In the genomic region with DNA sequence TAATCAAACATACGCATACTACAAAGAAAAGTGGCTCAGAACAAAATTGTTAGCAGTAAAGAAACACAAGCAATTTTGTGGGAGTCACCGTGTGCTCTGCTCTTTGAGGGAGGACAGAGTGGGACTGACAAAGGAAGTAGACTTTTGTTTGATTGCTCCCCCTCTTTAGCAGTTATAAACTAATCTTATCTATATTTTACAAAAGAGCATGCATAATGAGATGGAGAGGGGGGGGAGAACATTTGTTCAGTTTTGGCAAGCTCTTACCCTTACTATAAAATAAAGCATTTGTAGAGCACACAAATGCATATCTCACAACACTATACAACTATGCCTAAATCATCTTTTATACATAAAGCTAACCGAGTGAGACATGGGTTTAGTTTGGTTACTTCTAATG, we compare ENCODE assay signal across 31 mouse cellular contexts.
"Had no signal": no experiment of that assay in that cellular context is flagged by ENCODE, and none has a peak within 500 bp of the region (broad histone marks: within the 10 kb centered on the region; RNA-seq: fewer than 3 reads in every experiment).

No protein-coding gene starts in this region.

- H3K4me1 ChIP-seq: heart, embryonic 10.5 days; heart, embryonic 12.5 days; heart, embryonic 13.5 days; heart, embryonic 15.5 days; hindbrain, embryonic 10.5 days; hindbrain, embryonic 12.5 days; hindbrain, embryonic 13.5 days; hindbrain, embryonic 15.5 days; intestine, embryonic 15.5 days; kidney, embryonic 15.5 days had no signal

- H3K36me3 ChIP-seq: heart, embryonic 10.5 days; heart, embryonic 12.5 days; heart, embryonic 13.5 days; heart, embryonic 15.5 days; hindbrain, embryonic 10.5 days; hindbrain, embryonic 12.5 days; hindbrain, embryonic 13.5 days; hindbrain, embryonic 15.5 days; intestine, embryonic 15.5 days; kidney, embryonic 15.5 days had no signal

- H3K27me3 ChIP-seq: heart, embryonic 12.5 days; heart, embryonic 13.5 days; heart, embryonic 15.5 days; hindbrain, embryonic 12.5 days; hindbrain, embryonic 13.5 days; hindbrain, embryonic 15.5 days; intestine, embryonic 15.5 days; kidney, embryonic 15.5 days had no signal

- DNase-seq: heart, postnatal 10 days; heart, postnatal 14 days; heart, postnatal 36 days; heart, postnatal 4 days; kidney, adult 11 months; kidney, adult 18-20 months; kidney, adult 2 months; kidney, adult 8-10 months; kidney, adult 9 months; kidney, postnatal 10 days; kidney, postnatal 14 days; kidney, postnatal 25 days; kidney, postnatal 36 days; kidney, postnatal 4 days; layer of hippocampus, adult 9-11 months; layer of hippocampus, postnatal 36 days had no signal

- H3K27ac ChIP-seq: heart, embryonic 10.5 days; heart, embryonic 13.5 days; heart, embryonic 15.5 days; hindbrain, embryonic 10.5 days; hindbrain, embryonic 12.5 days; hindbrain, embryonic 13.5 days; hindbrain, embryonic 14.5 days; hindbrain, embryonic 15.5 days; hindbrain, postnatal 0 days; intestine, embryonic 15.5 days; kidney, embryonic 15.5 days; kidney, postnatal 0 days; layer of hippocampus, adult 2 months; left cerebral cortex, adult 2 months had no signal

- H3K4me3 ChIP-seq: heart, embryonic 10.5 days; heart, embryonic 12.5 days; heart, embryonic 13.5 days; heart, embryonic 15.5 days; hindbrain, embryonic 10.5 days; hindbrain, embryonic 12.5 days; hindbrain, embryonic 13.5 days; hindbrain, embryonic 15.5 days; intestine, embryonic 15.5 days; kidney, embryonic 15.5 days; layer of hippocampus, adult 2 months; left cerebral cortex, adult 2 months had no signal

- H3K9me3 ChIP-seq: heart, embryonic 10.5 days; heart, embryonic 12.5 days; heart, embryonic 13.5 days; heart, embryonic 15.5 days; hindbrain, embryonic 10.5 days; hindbrain, embryonic 12.5 days; hindbrain, embryonic 13.5 days; hindbrain, embryonic 15.5 days; intestine, embryonic 15.5 days; kidney, embryonic 15.5 days had no signal

- H3K9ac ChIP-seq: heart, embryonic 12.5 days; heart, embryonic 13.5 days; heart, embryonic 15.5 days; hindbrain, embryonic 12.5 days; hindbrain, embryonic 13.5 days; hindbrain, embryonic 14.5 days; hindbrain, embryonic 15.5 days; intestine, embryonic 15.5 days; kidney, embryonic 15.5 days had no signal
